Mouse (Mus musculus) thymus, adult 2 months (tissue): ENCODE measurements around the gene Dennd2d. TPM values are rescaled to one million over a fixed set of nuclear protein-coding genes. Genes with fewer than 3 reads are reported as not detected.
A peak's percentile ranks its signal among the peaks of the same experiment; 100 is the strongest.

Source experiments
- DNase-seq: peaks from one replicate; pipeline ENCODE4 v3.0.0; 2021
- H3K27ac ChIP-seq: fragments of 200-500 bp; 2 replicates; pipeline ENCODE4 v1.5.1; 2012; ENCODE audit warnings: low read length, control low read depth; ENCODE audit not compliant: control insufficient read depth, insufficient read depth
- H3K27me3 ChIP-seq: fragments of 200-500 bp; 2 replicates; pipeline ENCODE4 v1.6.1; 2012; ENCODE audit warnings: mild to moderate bottlenecking, low read length, moderate library complexity, mixed read lengths; ENCODE audit not compliant: control insufficient read depth, insufficient read depth
- H3K36me3 ChIP-seq: fragments of 200-500 bp; 2 replicates; pipeline ENCODE4 v1.6.1; 2012; ENCODE audit warnings: mild to moderate bottlenecking, low read length, moderate library complexity; ENCODE audit not compliant: control insufficient read depth, insufficient read depth
- H3K4me1 ChIP-seq: fragments of 200-500 bp; replicated peaks from 2 replicates; pipeline ENCODE4 v1.6.1; 2012; ENCODE audit warnings: low read length; ENCODE audit not compliant: control insufficient read depth, insufficient read depth
- H3K4me3 ChIP-seq: fragments of 200-500 bp; 2 replicates; pipeline ENCODE4 v1.5.1; 2012; ENCODE audit warnings: mild to moderate bottlenecking, low read length, control low read depth, moderate library complexity; ENCODE audit not compliant: control insufficient read depth, insufficient read depth
- CTCF ChIP-seq: fragments of 200-500 bp; IDR thresholded peaks from 2 replicates; pipeline ENCODE4 v1.5.1; 2012; ENCODE audit warnings: mild to moderate bottlenecking, control low read depth, low read length, moderate library complexity, borderline replicate concordance; ENCODE audit not compliant: control insufficient read depth, poor library complexity, insufficient read depth; ENCODE audit errors: extremely low read depth
- POLR2A ChIP-seq: fragments of 200-500 bp; IDR thresholded peaks from 2 replicates; pipeline ENCODE4 v1.6.1; 2012; ENCODE audit warnings: mild to moderate bottlenecking, low read length, control low read depth, moderate library complexity; ENCODE audit not compliant: control insufficient read depth, poor library complexity, insufficient read depth; ENCODE audit errors: extremely low read depth
- WGBS: fragments of 180-500 bp; shearing (Covaris S2); methylation state at CpG from one replicate; pipeline ENCODE4 v1.1.7; 2018; 5-methylcytosine and 5-hydroxymethylcytosine counted together
- polyA plus RNA-seq: library from polyadenylated mRNA; depleted of rRNA; stranded (reverse); fragments of >200 nt; gene quantifications from 2 replicates; pipeline ENCODE4 v1.2.3, GENCODE M21; 2012

The Dennd2d gene
- polyA plus RNA-seq, 1 experiment = 47.6 TPM

DNA sequence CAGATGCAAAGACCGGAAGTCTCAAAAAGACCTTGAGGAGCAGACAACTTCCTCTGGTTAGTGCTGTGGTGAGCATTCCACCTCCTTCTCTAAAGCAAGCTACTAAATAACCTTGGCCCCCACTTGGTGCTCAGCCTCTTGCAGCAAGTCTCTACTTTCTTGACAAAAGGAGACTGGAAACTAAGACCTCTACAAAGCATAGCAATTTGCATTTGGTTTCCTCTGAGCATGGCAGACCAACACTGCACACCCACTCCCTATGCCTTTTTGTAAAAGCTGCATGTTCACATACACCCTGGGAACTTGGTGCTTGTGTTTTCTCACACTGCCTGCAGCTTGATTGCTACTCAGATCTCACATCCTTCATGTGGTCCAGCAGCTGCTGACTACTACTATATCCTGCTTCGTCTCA lies 20.1 kb upstream of the Dennd2d start:
- Histone ChIP-seq H3K4me1 (peaks cover 9% of the 10 kb centered on the region), H3K4me3 (no peak overlapping the region), H3K27ac (peak overlapping the region; percentile 69), H3K27me3 (no peaks in the 10 kb centered on the region), H3K36me3 (no peaks in the 10 kb centered on the region)
- peak; percentile 63 for DNase-seq
- WGBS = 4% methylated on average over 2 of the region's 2 CpGs
- TF ChIP-seq POLR2A = no peak
- TF ChIP-seq CTCF = no peak

DNA sequence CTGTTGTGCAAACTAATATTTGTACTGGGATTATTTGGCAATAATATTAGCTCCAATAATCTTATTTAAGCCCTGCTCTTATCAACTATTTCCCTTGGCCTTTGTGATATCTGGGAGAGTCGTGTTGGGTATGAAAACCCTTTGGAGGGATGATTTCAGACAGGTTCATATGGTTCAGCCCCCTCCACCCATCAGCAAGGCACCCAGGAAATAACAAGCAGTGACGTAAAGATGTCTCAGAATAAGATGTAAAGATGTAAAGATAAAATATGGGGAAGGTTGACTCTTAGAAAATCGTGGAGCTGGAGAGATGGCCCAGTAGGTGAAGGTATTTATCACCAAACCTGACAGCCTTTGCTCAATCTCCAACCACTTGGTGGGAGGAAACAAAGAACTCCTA lies 19.7 kb upstream of the Dennd2d start:
- no peak overlapping the region for H3K4me3 ChIP-seq
- peak overlapping the region; percentile 69 for H3K27ac ChIP-seq
- DNase-seq = no peak
- H3K36me3 ChIP-seq = no peaks in the 10 kb centered on the region
- peaks cover 9% of the 10 kb centered on the region for H3K4me1 ChIP-seq
- TF ChIP-seq POLR2A (no peak), CTCF (no peak)
- H3K27me3 ChIP-seq = no peaks in the 10 kb centered on the region
- WGBS = 8% methylated on average over 3 of the region's 3 CpGs

DNA sequence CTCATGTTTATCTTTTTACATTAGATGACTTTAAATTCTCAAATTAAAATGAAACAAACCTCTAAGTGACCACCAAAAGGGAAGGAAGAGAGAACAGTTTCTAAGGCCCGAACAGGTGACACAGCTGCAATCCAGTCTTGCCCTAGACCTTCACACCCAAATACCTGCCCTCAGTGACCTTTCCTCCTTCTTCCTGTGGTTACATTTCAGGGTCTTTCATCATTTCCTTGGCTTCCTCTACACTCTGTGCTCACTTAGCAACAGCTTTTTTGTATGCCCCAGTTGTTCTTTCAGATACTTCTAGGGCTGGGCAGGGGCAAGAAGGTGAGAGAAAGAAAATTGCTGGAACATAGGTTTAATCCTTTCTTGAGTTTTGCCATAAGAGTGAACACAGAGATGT lies 17.5 kb upstream of the Dennd2d start:
- no peaks in the 10 kb centered on the region for H3K36me3 ChIP-seq
- TF ChIP-seq CTCF (no peak), POLR2A (no peak)
- WGBS = 3% methylated on average over 1 of the region's 1 CpGs
- H3K27me3 ChIP-seq = no peaks in the 10 kb centered on the region
- peaks cover 9% of the 10 kb centered on the region for H3K4me1 ChIP-seq
- DNase-seq = no peak
- H3K4me3 ChIP-seq = no peak overlapping the region
- no peak overlapping the region for H3K27ac ChIP-seq

DNA sequence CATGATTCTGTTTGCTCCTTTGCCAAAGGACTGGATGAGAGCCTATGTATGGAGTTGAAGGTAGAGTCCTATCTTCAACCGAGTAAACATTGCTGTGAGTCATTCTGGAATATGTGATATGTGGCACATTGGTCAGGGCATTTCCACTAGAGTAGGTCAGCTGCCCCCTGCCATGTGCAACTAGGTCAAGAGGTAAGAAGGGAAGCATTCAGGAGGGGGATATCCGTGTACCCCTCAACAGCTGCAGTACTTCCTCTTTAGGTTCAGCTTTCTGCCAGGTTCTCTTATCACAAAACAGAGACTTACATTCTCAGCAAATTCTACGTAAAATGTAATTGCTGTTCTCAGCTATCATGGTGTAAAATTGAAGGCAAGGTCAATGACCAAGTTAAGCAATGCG lies 8.0 kb upstream of the Dennd2d start:
- 13% methylated on average over 4 of the region's 4 CpGs for WGBS
- H3K27me3 ChIP-seq = no peaks in the 10 kb centered on the region
- peak overlapping the region; percentile 83 for H3K27ac ChIP-seq
- DNase-seq = no peak
- peaks cover 6% of the 10 kb centered on the region; the same call in 1 of the 2 replicates for H3K4me1 ChIP-seq
- TF ChIP-seq CTCF = no peak
- TF ChIP-seq POLR2A = no peak
- no peaks in the 10 kb centered on the region for H3K36me3 ChIP-seq
- H3K4me3 ChIP-seq = no peak overlapping the region

DNA sequence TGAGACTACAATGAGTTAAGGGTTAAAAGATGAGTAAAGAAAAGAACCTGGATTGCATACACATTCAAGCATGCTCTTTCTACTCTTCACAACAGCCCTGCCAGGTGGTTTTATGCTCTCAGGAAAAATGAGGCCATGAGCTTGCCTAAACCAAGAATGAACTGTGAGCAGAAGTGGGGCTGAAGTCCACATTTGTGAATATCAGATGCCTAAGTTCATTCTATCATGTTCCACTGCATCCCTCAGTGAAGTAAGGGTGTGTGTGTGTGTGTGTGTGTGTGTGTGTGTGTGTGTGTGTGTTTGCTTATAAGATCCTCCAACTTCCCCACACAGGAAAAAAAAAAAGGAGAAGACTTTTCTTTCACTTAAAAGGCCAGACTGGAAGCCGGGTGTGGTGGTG lies 5.3 kb upstream of the Dennd2d start:
- no peak for DNase-seq
- TF ChIP-seq POLR2A (no peak), CTCF (no peak)
- 79% methylated on average over 1 of the region's 1 CpGs for WGBS
- Histone ChIP-seq H3K36me3 (no peaks in the 10 kb centered on the region), H3K4me1 (peaks cover 8% of the 10 kb centered on the region), H3K27ac (peak overlapping the region; percentile 33; the same call in 1 of the 2 replicates), H3K4me3 (no peak overlapping the region), H3K27me3 (no peaks in the 10 kb centered on the region)

DNA sequence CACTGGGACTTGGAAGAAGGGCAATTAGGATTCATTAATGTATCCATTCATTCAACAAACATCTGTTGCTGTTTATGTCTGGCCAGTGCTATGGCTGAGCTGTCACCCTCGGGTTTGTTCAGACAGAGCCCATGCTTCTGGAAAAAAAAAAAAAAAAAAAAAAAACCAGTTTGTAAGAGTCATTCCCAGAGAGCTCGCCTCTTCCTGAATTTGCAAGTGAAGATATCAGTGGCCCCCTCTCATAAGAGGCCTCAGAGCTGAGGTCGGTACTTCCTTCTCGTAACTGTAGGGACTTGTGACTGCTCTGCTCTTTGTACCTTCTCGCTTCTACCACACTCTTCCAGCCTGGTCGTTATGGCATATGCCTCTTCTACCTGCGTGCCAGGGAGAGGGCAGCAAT lies 1.1 kb downstream of the Dennd2d start:
- TF ChIP-seq CTCF = no peak
- TF ChIP-seq POLR2A = no peak
- Histone ChIP-seq H3K36me3 (no peaks in the 10 kb centered on the region), H3K27ac (peak overlapping the region; percentile 91), H3K4me1 (peaks cover 38% of the 10 kb centered on the region), H3K27me3 (no peaks in the 10 kb centered on the region), H3K4me3 (peak overlapping the region; percentile 22; the same call in 1 of the 2 replicates)
- no peak for DNase-seq
- WGBS = 11% methylated on average over 7 of the region's 7 CpGs
